Mouse (Mus musculus): ENCODE measurements at regions not wholly inside any gene's neighbourhood (a gene's known extent, or its start where the extent isn't known, plus 50 kb on each side); places are given as distances from the start of the nearest gene placed in this dataset.

GRCm38 (mm10) chr17:47064592-47065306 is 54.4 kb upstream of the Ubr2 start:
- WGBS = 69% methylated on average over 14 of the region's 14 CpGs
- Histone ChIP-seq H3K36me3 (replicated peaks; ENCODE audit: control insufficient read depth, insufficient read depth, low read length) (no peaks in the 10 kb centered on the region), H3K4me2 (ENCODE audit: low read depth, low read length) (no peak overlapping the region), H3K9ac (replicated peaks; ENCODE audit: low read depth, low read length) (no peak overlapping the region), H3K27ac (ENCODE audit: low read depth) (no peak overlapping the region), H3K4me3 (ENCODE audit: low read depth, low read length) (no peak overlapping the region), H3K27me3 (ENCODE audit: control insufficient read depth, insufficient read depth, low read length) (no peaks in the 10 kb centered on the region), H3K9me3 (replicated peaks; ENCODE audit: control insufficient read depth, low read length) (0 out of 2 replicates have a peak, but pooled peaks cover 6% of the 10 kb centered on the region), H3K4me1 (ENCODE audit: control insufficient read depth, insufficient read depth) (0 out of 2 replicates have a peak, but pooled peaks cover 5% of the 10 kb centered on the region)
- peak; percentile 64 for ATAC-seq (ENCODE audit: insufficient read depth, low read depth)
- no peak for DNase-seq (ENCODE audit: low spot score)
- TF ChIP-seq EP300 (IDR thresholded peaks at IDR 0.05; ENCODE audit: low read depth) (no peak), CTCF (IDR thresholded peaks at IDR 0.05; ENCODE audit: low read depth) (no peak)

- no peak for DNase-seq (ENCODE audit: low spot score)
- 88% methylated on average over 4 of the region's 4 CpGs for WGBS
These were observed 53.6 kb upstream of the Ubr2 start for GRCm38 (mm10) chr17:47064006-47064405.

GRCm38 (mm10) chr17:47061031-47061620 is 50.8 kb upstream of the Ubr2 start:
- no peak for DNase-seq (ENCODE audit: low spot score)
- 80% methylated on average over 8 of the region's 8 CpGs for WGBS
- Histone ChIP-seq H3K4me3 (ENCODE audit: low read depth, low read length) (no peak overlapping the region), H3K4me2 (ENCODE audit: low read depth, low read length) (no peak overlapping the region), H3K4me1 (ENCODE audit: control insufficient read depth, insufficient read depth) (0 out of 2 replicates have a peak, but pooled peaks cover 5% of the 10 kb centered on the region), H3K36me3 (replicated peaks; ENCODE audit: control insufficient read depth, insufficient read depth, low read length) (no peaks in the 10 kb centered on the region), H3K27me3 (ENCODE audit: control insufficient read depth, insufficient read depth, low read length) (no peaks in the 10 kb centered on the region), H3K9me3 (replicated peaks; ENCODE audit: control insufficient read depth, low read length) (peaks cover 4% of the 10 kb centered on the region; the same call in 1 of the 2 replicates), H3K27ac (ENCODE audit: low read depth) (no peak overlapping the region), H3K9ac (replicated peaks; ENCODE audit: low read depth, low read length) (no peak overlapping the region)
- TF ChIP-seq EP300 (IDR thresholded peaks at IDR 0.05; ENCODE audit: low read depth) = no peak
- TF ChIP-seq CTCF (IDR thresholded peaks at IDR 0.05; ENCODE audit: low read depth) = no peak
- ATAC-seq (ENCODE audit: insufficient read depth, low read depth) = no peak

More at GRCm38 (mm10) chr17:47064006-47064405, 53.6 kb upstream of the Ubr2 start:
- TF ChIP-seq EP300 (IDR thresholded peaks at IDR 0.05; ENCODE audit: low read depth) = no peak
- no peak for TF ChIP-seq CTCF (IDR thresholded peaks at IDR 0.05; ENCODE audit: low read depth)
- Histone ChIP-seq H3K27me3 (ENCODE audit: control insufficient read depth, insufficient read depth, low read length) (no peaks in the 10 kb centered on the region), H3K36me3 (replicated peaks; ENCODE audit: control insufficient read depth, insufficient read depth, low read length) (no peaks in the 10 kb centered on the region), H3K9ac (replicated peaks; ENCODE audit: low read depth, low read length) (no peak overlapping the region), H3K9me3 (replicated peaks; ENCODE audit: control insufficient read depth, low read length) (0 out of 2 replicates have a peak, but pooled peaks cover 6% of the 10 kb centered on the region), H3K4me2 (ENCODE audit: low read depth, low read length) (no peak overlapping the region), H3K27ac (ENCODE audit: low read depth) (no peak overlapping the region), H3K4me1 (ENCODE audit: control insufficient read depth, insufficient read depth) (0 out of 2 replicates have a peak, but pooled peaks cover 5% of the 10 kb centered on the region), H3K4me3 (ENCODE audit: low read depth, low read length) (no peak overlapping the region)
- no peak for ATAC-seq (ENCODE audit: insufficient read depth, low read depth)
